Mouse (Mus musculus): ENCODE measurements at regions not wholly inside any gene's neighbourhood (a gene's known extent, or its start where the extent isn't known, plus 50 kb on each side); places are given as distances from the start of the nearest gene placed in this dataset.

DNA sequence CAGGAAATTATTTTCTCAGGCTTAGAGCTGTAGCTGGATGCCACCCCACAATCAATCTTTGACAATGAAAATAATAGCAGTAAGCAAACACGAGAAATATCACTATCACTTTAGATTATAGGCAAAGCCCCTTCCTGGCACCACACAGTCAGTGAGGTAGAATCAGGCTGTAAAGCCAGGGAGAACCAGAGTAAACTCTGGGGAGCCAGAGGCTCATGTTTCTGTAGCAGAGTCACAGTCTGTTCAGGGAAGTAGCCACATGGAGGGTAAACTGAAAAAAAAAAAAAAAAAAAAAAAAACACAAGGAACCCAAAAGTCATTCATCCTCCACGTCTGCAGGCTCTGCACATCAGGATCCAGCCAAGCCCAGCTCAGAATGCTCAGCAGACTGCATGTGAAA, 73.6 kb upstream of the Kctd3 start:
- no peak for DNase-seq

DNA sequence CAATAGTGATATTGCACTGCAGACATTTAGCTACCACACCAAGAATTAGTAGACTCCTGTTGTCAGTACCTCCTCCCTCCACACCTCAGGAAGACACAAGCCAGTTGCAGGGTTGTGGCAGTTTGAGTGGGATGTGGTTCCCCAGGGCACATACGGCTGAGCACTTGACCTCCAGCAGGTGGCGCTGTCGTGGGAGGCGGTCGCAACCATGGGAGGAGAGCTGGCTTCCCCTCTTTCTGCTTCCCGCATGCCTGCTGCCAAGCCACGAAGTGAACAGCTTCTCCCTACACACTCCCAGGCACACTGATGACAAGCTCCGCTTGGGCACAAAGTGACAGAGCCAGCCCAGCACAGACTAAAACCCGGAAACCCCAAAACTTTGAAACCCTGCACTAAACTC, 73.2 kb upstream of the Kctd3 start:
- no peak for DNase-seq

DNA sequence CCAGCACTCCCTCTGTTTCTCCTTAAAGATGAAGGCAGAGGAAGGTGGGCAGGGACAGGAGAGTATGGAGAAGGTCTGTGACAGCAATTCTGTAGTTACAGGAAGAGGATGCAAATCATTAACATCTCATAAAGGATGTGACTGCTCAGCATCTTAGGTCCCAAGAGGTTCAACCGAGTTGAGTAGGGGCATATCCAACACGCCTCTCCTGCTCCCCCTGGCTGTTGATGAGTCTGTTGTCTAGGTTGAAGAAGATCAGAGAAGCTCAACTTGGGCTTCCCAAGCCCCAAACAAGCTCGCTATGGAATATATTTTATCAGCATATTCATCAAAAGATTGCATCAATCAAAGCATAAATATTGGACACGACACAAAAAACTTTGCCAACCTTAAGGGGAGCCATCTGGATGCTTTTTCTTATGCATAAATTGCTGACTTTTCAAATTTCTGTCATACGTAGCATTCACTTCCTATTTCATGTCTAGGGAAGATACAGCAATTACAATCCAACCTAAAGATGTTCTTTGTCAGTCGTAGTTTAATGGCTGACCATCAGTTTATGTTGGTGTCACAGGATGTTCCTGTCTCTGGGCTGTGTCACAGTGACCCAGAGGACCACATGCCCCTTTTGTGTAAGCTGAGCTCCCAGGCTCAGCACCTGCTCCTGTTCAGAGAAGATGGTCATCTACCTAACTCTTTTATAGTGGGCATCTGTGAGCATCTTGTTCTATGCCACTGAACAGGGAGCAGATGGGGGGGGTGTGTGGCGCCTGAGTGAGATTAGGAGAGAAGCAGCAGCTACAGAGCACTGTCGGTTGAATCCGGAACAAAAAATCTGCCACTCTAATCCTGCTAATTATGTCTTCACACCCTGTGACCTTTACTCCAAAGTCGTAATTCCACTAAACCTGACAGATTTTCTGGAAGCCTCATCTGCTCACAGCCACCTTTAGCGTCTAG, 72.1 kb upstream of the Kctd3 start:
- no peak for DNase-seq

DNA sequence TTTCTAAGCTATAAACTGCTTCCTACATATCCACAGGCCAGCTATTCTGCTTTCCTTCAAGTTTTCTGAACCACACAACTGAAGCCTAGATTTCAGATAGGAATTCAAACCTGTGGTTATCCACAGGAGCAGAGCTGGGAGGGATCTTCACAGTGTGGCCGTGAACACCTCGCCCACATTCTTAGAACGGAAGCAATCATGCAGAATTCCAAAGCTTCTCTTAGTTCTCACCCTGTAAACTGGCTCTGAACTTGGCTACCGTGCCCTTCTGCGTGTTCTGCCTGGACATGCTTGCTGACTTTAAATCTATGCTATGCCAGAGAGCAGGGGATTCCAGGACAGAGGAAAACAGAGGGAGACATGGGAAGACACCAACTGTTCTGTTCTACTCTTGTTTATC, 70.2 kb upstream of the Kctd3 start:
- no peak for DNase-seq

- no peak for DNase-seq
Measured at GRCm38 (mm10) chr1:189076276-189076675, 68.6 kb upstream of the Kctd3 start.

- no peak for DNase-seq
Measured at GRCm38 (mm10) chr1:189075671-189076070, 68.0 kb upstream of the Kctd3 start.

DNA sequence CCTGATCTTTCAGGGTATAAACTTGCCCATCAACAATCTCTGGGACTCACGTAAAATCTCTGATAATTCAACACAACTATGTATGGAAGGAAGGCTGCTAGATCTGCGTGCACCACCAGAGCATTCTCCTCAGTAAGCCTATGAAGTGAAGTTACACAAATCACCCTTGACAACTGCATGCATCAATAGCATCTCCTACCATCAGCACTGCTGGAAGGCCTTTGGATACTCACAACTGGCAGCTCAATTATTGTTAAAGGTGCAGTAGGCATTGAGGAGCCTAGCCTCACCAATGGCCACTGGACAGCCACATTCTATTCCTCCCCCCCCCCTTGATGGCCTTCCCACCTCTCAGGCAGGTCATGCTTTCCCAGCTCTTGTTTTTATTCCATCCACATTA, 64.9 kb upstream of the Kctd3 start:
- DNase-seq: no peak

DNA sequence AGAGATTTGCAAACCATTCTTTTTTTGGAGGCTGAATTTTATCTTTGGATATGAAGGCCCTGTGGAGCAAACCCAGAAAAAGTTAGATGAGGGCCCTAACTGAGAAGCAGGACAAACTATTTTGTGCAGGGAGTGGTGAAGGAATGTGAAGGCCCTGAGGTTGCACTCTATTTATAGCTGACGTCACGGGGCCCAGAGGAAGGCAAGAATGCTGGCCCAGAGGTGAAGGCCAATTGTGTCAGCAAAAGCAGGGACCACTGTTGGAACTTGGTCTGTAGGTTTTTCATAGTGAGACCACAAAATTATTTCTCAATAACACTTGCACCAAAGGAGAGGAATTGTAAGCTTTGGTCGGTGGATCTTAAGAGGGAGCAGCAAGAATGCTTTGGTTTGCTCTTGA, 60.6 kb upstream of the Kctd3 start:
- no peak for DNase-seq

DNA sequence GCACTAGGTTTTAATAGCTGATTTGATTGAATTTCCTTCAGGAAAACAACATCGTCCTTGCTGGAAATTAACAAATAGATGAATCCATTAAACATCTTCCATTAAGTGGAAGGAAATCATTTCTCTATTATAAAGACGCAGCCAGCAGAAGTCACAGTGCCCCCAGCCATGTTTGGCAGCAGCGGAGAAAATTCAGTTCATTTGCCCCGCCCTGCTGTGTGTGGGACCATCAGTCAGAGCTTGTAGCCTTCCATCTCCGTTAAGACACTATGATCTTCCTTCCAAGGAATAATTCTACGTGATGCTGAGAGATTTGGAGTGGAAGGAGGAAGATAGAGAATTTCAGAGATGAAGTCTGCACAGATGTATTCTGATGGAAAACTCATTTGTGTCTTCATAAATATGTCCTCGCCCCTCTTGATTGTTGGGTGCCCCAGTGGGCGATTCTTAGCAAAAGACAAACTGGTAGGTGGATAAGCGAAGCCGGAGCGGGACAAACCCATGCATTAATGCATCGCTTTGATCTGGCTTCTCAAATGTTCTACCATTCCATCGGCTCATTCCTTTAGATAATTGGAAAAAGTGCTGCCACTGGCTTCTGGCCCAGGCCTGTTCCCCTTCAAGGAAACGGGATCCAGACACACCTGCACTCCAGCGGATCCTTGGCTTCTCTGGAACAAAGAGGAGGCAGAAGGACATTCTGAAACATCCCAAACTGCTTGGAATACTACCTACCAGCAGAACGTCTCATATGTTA, 59.7 kb upstream of the Kctd3 start:
- no peak for DNase-seq

- DNase-seq: no peak
Measured at GRCm38 (mm10) chr1:189066446-189067151, 59.0 kb upstream of the Kctd3 start.

DNA sequence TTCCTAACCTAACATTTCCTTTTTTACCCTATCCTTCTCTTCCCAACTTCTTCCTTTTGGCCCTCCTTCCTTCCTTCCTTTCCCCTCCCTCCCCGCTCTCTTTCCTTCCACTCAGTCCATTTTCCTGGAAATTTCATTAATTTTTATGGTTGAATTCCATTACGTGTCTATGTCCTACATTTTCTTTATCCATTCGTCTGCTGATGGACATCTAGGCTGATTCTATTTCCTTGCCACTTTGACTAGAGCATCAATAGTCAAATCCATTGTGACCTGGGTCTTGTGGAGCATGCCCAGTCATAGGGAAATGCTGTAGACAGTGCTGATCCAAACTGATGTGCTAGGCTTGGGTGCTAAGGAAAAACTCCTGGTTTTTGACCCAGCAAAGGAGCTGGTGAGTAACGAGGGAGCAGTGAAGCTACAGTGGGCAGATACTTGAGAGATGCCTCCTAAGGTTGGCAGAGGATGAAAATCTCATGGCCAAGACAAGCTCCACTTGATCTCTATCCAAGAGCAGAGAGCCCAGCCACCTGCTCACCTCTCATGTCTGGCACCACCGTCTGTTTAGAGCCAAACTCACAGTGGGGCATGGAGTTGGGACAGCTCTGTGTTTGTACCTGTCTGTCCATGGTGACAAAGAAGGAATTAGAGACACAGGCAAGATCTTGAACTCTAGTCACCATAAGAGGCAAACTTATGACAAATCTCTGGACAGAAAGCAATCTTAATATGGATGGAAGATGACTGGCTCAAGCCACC, 57.7 kb upstream of the Kctd3 start:
- no peak for DNase-seq

- DNase-seq: no peak
Measured at GRCm38 (mm10) chr1:189064629-189065028, 57.0 kb upstream of the Kctd3 start.

DNA sequence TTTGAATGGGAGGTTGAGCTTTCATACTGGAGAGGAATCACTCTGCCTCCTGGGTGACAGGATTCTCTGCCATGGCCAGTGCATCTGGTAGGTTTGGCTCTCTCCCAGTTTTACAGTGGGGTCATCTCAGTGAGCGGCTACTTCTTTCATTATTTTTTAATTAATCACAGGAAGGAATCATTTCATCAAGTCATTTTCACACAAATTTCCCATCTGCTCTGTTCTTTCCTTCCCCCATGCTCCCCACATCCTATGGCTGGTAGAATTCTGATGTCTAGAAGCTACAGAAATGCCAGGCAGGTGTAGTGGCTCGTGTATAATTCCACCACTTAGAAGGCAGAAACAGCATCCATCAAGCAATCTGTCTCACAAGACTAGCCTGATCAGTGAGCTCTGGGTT, 56.1 kb upstream of the Kctd3 start:
- DNase-seq: no peak

- no peak for DNase-seq
Measured at GRCm38 (mm10) chr1:189063209-189063608, 55.6 kb upstream of the Kctd3 start.

Measured in thymus, adult 18-20 months (tissue).